Mouse (Mus musculus): ENCODE measurements around the gene Prpf6.

DNA sequence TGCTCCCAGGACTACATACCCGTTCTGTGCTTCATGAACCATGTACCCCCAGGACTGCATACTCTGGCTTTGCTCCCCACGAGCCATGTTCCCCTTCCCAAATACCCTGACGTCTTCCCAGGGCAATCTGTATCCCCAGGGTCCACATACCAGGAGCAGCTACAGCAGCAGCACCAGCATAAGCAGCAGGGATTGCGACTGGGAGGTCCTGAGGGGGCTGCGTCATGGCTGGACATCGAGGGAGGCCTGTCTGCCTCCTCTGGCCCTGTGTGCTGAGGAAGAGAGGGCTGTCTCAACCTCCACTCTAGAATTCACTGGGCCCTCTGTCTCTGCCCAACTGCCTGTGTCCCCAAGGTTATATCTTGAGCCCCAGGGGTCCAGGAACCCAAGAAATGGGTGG, 99.4 kb downstream of the Prpf6 start:
- TF ChIP-seq EP300 (IDR thresholded peaks at IDR 0.05; ENCODE audit: insufficient read depth, low read depth, low read length) (no peak), CTCF (IDR thresholded peaks at IDR 0.05; ENCODE audit: low read depth, low read length) (no peak)

All from ES-Bruce4 (cell line).